Mouse (Mus musculus): ENCODE measurements around the gene Por. TPM values are rescaled to one million over a fixed set of nuclear protein-coding genes. Genes with fewer than 3 reads are reported as not detected.

Por gene
- polyA plus RNA-seq, 1 experiment from 2014 or later, result 102 TPM

- no peak for ATAC-seq
- H3K27me3 ChIP-seq, result no peaks in the 10 kb centered on the region
Measured at GRCm38 (mm10) chr5:135707039-135707438, 37.2 kb downstream of the Por start.

GRCm38 (mm10) chr5:135707855-135708254 lies 38.0 kb downstream of the Por start:
- H3K9me3 ChIP-seq (replicated peaks), result no peaks in the 10 kb centered on the region
- WGBS, result 64% methylated on average over 1 of the region's 1 CpGs
- no peak overlapping the region for H3K27ac ChIP-seq
- ATAC-seq, result no peak
- H3K4me1 ChIP-seq, result no peaks in the 10 kb centered on the region
- no peak overlapping the region for H3K4me3 ChIP-seq
- H3K36me3 ChIP-seq (ENCODE audit: poor library complexity, severe bottlenecking), result peaks cover 20% of the 10 kb centered on the region
- no peak overlapping the region for H3K9ac ChIP-seq
- H3K4me2 ChIP-seq, result no peak overlapping the region
- no peaks in the 10 kb centered on the region for H3K27me3 ChIP-seq

More at GRCm38 (mm10) chr5:135707039-135707438, 37.2 kb downstream of the Por start:
- Histone ChIP-seq H3K4me2 (no peak overlapping the region), H3K36me3 (ENCODE audit: poor library complexity, severe bottlenecking) (peaks cover 27% of the 10 kb centered on the region), H3K9ac (no peak overlapping the region), H3K4me3 (no peak overlapping the region), H3K9me3 (replicated peaks) (no peaks in the 10 kb centered on the region), H3K4me1 (no peaks in the 10 kb centered on the region), H3K27ac (no peak overlapping the region)
- WGBS, result 94% methylated on average over 13 of the region's 13 CpGs

GRCm38 (mm10) chr5:135709716-135710115 lies 39.9 kb downstream of the Por start:
- Histone ChIP-seq H3K9me3 (replicated peaks) (no peaks in the 10 kb centered on the region), H3K27me3 (no peaks in the 10 kb centered on the region), H3K27ac (no peak overlapping the region), H3K4me1 (0 out of 2 replicates have a peak, but pooled peaks cover 3% of the 10 kb centered on the region), H3K4me2 (no peak overlapping the region), H3K36me3 (ENCODE audit: poor library complexity, severe bottlenecking) (peaks cover 20% of the 10 kb centered on the region), H3K9ac (no peak overlapping the region), H3K4me3 (no peak overlapping the region)
- 97% methylated on average over 5 of the region's 5 CpGs for WGBS
- ATAC-seq, result no peak

GRCm38 (mm10) chr5:135710599-135711214 lies 40.9 kb downstream of the Por start:
- no peaks in the 10 kb centered on the region for H3K27me3 ChIP-seq
- H3K36me3 ChIP-seq (ENCODE audit: poor library complexity, severe bottlenecking), result peaks cover 23% of the 10 kb centered on the region
- no peak overlapping the region for H3K27ac ChIP-seq
- 0 out of 2 replicates have a peak, but pooled peaks cover 3% of the 10 kb centered on the region for H3K4me1 ChIP-seq
- no peak overlapping the region for H3K4me3 ChIP-seq
- 90% methylated on average over 7 of the region's 7 CpGs for WGBS
- no peak overlapping the region for H3K9ac ChIP-seq
- no peak for ATAC-seq
- no peak overlapping the region for H3K4me2 ChIP-seq
- H3K9me3 ChIP-seq (replicated peaks), result no peaks in the 10 kb centered on the region

- Histone ChIP-seq H3K4me1 (0 out of 2 replicates have a peak, but pooled peaks cover 3% of the 10 kb centered on the region), H3K9me3 (replicated peaks) (no peaks in the 10 kb centered on the region), H3K27ac (no peak overlapping the region), H3K9ac (no peak overlapping the region), H3K4me3 (no peak overlapping the region), H3K27me3 (no peaks in the 10 kb centered on the region), H3K36me3 (ENCODE audit: poor library complexity, severe bottlenecking) (peaks cover 32% of the 10 kb centered on the region), H3K4me2 (no peak overlapping the region)
- ATAC-seq, result no peak
- WGBS, result 93% methylated on average over 13 of the region's 13 CpGs
Measured at GRCm38 (mm10) chr5:135711582-135712355, 41.9 kb downstream of the Por start.

GRCm38 (mm10) chr5:135712803-135713202 lies 43.0 kb downstream of the Por start:
- peaks cover 32% of the 10 kb centered on the region for H3K36me3 ChIP-seq (ENCODE audit: poor library complexity, severe bottlenecking)
- no peaks in the 10 kb centered on the region for H3K27me3 ChIP-seq
- no peak overlapping the region for H3K9ac ChIP-seq
- WGBS, result 79% methylated on average over 4 of the region's 4 CpGs
- H3K27ac ChIP-seq, result no peak overlapping the region
- H3K4me1 ChIP-seq, result 0 out of 2 replicates have a peak, but pooled peaks cover 3% of the 10 kb centered on the region
- H3K9me3 ChIP-seq (replicated peaks), result no peaks in the 10 kb centered on the region
- H3K4me3 ChIP-seq, result no peak overlapping the region
- H3K4me2 ChIP-seq, result no peak overlapping the region
- no peak for ATAC-seq

- no peaks in the 10 kb centered on the region for H3K9me3 ChIP-seq (replicated peaks)
- H3K9ac ChIP-seq, result no peak overlapping the region
- 88% methylated on average over 16 of the region's 16 CpGs for WGBS
- ATAC-seq, result no peak
- H3K27ac ChIP-seq, result no peak overlapping the region
- H3K4me2 ChIP-seq, result no peak overlapping the region
- H3K4me1 ChIP-seq, result 0 out of 2 replicates have a peak, but pooled peaks cover 3% of the 10 kb centered on the region
- no peaks in the 10 kb centered on the region for H3K27me3 ChIP-seq
- H3K4me3 ChIP-seq, result no peak overlapping the region
- peaks cover 36% of the 10 kb centered on the region for H3K36me3 ChIP-seq (ENCODE audit: poor library complexity, severe bottlenecking)
Measured at GRCm38 (mm10) chr5:135713441-135714218, 43.8 kb downstream of the Por start.

- 0 out of 2 replicates have a peak, but pooled peaks cover 7% of the 10 kb centered on the region for H3K4me1 ChIP-seq
- WGBS, result 63% methylated on average over 10 of the region's 10 CpGs
- ATAC-seq, result no peak
Measured at GRCm38 (mm10) chr5:135715624-135716023, 45.8 kb downstream of the Por start.

GRCm38 (mm10) chr5:135719586-135720120 lies 49.8 kb downstream of the Por start:
- Histone ChIP-seq H3K9me3 (replicated peaks) (no peaks in the 10 kb centered on the region), H3K9ac (no peak overlapping the region), H3K4me3 (no peak overlapping the region), H3K4me1 (peaks cover 32% of the 10 kb centered on the region), H3K36me3 (ENCODE audit: poor library complexity, severe bottlenecking) (peaks cover 35% of the 10 kb centered on the region), H3K27me3 (no peaks in the 10 kb centered on the region), H3K27ac (no peak overlapping the region), H3K4me2 (no peak overlapping the region)
- no peak for ATAC-seq
- WGBS, result 89% methylated on average over 10 of the region's 10 CpGs

More at GRCm38 (mm10) chr5:135715624-135716023, 45.8 kb downstream of the Por start:
- H3K9me3 ChIP-seq (replicated peaks), result no peaks in the 10 kb centered on the region
- H3K4me3 ChIP-seq, result no peak overlapping the region
- no peaks in the 10 kb centered on the region for H3K27me3 ChIP-seq
- H3K9ac ChIP-seq, result no peak overlapping the region
- H3K4me2 ChIP-seq, result no peak overlapping the region
- H3K36me3 ChIP-seq (ENCODE audit: poor library complexity, severe bottlenecking), result peaks cover 33% of the 10 kb centered on the region
- no peak overlapping the region for H3K27ac ChIP-seq

- H3K27me3 ChIP-seq, result no peaks in the 10 kb centered on the region
- ATAC-seq, result no peak
- no peak overlapping the region for H3K9ac ChIP-seq
- H3K4me1 ChIP-seq, result peaks cover 36% of the 10 kb centered on the region
- 85% methylated on average over 3 of the region's 3 CpGs for WGBS
- no peaks in the 10 kb centered on the region for H3K9me3 ChIP-seq (replicated peaks)
- no peak overlapping the region for H3K4me2 ChIP-seq
- H3K4me3 ChIP-seq, result no peak overlapping the region
- H3K27ac ChIP-seq, result no peak overlapping the region
- peaks cover 35% of the 10 kb centered on the region for H3K36me3 ChIP-seq (ENCODE audit: poor library complexity, severe bottlenecking)
Measured at GRCm38 (mm10) chr5:135720121-135720520, 50.3 kb downstream of the Por start.

- ATAC-seq, result no peak
- 94% methylated on average over 8 of the region's 8 CpGs for WGBS
- Histone ChIP-seq H3K4me1 (peaks cover 46% of the 10 kb centered on the region), H3K27me3 (no peaks in the 10 kb centered on the region), H3K27ac (no peak overlapping the region), H3K36me3 (ENCODE audit: poor library complexity, severe bottlenecking) (peaks cover 29% of the 10 kb centered on the region), H3K9ac (no peak overlapping the region), H3K4me3 (no peak overlapping the region), H3K9me3 (replicated peaks) (no peaks in the 10 kb centered on the region), H3K4me2 (no peak overlapping the region)
Measured at GRCm38 (mm10) chr5:135721076-135721475, 51.2 kb downstream of the Por start.
